Mouse (Mus musculus) heart, postnatal 25 days (tissue): ENCODE measurements around the gene Fn1. TPM values are rescaled to one million over a fixed set of nuclear protein-coding genes. Genes with fewer than 3 reads are reported as not detected.

Source experiments
- DNase-seq: peaks from one replicate; pipeline ENCODE4 v3.0.0; 2022; ENCODE audit warnings: low spot score
- intact Hi-C: fragments of 180-260 bp; cut with DNase I; formaldehyde crosslinking; loops from one replicate; pipeline ENCODE4 v1.15.1; 2025
- total RNA-seq, 2 experiments: library from RNA; stranded (reverse); gene quantifications; 2 replicates each; pipeline ENCODE4 v1.2.3; 2021

The Fn1 gene
- total RNA-seq, 2 experiments from 2014 or later = 87.6 TPM

DNA sequence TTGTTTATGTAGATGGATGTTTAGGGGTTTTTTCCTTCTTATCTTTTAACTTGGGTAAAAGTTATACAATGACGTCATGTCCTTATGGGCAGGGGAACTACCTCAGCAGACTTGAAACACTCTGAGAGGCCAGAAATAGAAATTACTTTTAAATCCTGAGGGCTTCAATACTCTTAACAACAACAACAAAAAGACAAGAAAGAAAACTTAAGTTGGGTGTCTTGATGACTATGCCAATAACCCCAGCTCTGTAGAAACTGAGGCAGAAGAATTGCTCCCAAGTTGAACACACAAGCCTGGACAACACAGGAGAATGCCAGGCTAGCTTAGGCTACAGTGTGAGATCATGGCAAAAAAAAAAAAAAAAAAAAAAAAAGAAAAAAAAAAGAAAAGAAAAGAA is 1.2 kb downstream of the Fn1 start:
- intact Hi-C loops = loop anchor here (5.0 kb wide), 1 partner anchor 95 kb away; the partner anchor contains the start of gene Atic
- DNase-seq = no peak

DNA sequence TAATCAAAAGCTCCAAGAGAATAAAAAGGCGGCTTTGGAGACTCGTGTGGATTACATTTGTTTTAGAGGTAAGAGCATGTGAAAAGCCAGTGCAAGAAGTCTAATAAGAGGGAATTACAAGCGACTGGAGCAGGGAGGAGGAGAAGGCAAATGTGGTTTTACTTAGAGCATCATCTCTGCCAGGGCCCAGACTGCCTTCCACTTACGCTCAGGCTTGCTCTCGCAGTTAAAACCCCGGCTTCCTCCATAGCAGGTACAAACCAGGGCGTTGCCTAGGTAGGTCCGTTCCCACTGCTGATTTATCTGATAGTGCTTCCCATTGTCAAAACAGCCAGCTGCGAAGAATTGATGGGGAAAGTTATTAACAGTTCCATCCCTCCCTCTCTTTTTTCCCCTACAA is 1.7 kb downstream of the Fn1 start:
- DNase-seq = no peak
- intact Hi-C loops = loop anchor here (5.0 kb wide), 1 partner anchor 94 kb away; the partner anchor contains the start of gene Atic

DNA sequence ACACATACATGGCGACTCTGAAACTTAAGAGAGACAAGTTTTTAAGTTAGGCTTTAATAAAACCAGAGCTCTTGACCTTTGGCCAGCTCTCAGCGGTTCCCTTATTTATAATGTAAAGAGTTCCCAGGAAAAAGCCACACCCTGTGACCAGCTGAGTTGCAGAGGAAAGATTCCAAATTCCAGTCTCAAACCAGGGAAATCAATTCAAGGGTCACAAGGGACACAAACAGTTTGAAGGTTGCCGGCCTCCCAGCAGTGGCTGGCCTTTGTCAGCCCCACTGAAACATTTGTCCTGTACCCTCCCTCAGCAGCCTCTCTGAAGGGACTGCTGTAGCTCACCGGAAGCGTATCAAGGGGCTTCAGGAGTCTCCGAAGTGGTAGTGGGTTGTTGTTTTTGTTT is 2.3 kb downstream of the Fn1 start:
- DNase-seq = no peak
- intact Hi-C loops = loop anchor here (5.0 kb wide), 1 partner anchor 93 kb away; the partner anchor contains the start of gene Atic

DNA sequence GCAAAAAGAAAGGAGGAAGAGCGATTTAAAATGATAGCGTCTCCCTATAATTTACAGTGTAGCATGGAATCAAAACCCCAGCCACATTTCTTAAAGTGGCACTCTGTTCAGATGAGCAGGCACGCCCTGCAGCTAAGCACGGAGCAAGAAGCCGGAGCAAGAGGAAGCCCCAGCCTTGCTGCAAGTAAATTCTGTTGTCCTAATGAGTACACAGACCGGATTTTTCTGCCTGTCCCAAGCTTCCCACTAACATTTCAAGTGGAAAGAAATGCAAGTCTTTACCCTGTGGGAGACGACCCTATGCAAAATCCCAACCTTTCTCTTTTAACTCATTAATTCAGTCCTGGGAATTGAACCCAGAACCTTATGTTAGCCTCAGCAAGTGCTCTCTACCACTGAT is 4.8 kb downstream of the Fn1 start:
- intact Hi-C loops = no loop called here

DNA sequence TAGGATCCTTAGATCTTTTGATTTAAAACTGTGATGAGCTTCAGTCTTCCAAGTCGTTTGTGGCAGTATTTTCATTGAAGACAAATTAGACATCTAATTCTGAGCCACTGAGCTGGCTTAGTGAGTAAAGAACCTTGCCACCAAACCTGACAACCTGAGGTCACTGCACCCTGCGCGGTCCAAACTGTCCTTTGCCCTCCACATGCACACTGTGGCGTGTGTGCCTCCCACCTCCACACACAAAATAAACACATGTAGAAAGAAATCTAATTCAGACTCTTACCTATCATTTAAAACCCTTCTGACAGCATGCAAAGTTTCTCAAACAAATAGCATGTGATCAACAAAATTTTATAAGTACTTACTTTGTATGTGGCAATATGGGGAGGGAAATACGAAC is 6.2 kb downstream of the Fn1 start:
- no peak for DNase-seq
- intact Hi-C loops = no loop called here

More for the DNA sequence above, 4.8 kb downstream of the Fn1 start:
- no peak for DNase-seq

DNA sequence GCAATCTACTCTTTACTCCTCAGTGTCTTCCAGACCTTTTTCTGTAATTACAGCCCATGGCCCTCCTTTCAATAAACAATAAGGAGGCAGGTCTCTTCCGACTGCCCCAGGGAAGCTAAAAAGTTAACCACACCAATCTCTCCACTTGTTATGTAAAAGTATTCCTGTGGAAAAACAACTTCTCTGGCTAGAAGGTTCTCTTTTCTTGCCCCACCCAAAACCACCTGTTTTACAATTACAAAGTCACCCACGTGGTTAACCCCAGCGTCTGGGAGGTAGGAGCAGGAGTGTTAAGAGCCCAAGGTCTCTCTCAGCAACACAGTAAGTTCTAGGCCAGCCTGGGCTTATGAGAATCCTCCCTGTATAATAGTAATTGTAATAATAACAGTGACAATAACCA is 7.0 kb downstream of the Fn1 start:
- intact Hi-C loops = no loop called here
- DNase-seq = no peak

DNA sequence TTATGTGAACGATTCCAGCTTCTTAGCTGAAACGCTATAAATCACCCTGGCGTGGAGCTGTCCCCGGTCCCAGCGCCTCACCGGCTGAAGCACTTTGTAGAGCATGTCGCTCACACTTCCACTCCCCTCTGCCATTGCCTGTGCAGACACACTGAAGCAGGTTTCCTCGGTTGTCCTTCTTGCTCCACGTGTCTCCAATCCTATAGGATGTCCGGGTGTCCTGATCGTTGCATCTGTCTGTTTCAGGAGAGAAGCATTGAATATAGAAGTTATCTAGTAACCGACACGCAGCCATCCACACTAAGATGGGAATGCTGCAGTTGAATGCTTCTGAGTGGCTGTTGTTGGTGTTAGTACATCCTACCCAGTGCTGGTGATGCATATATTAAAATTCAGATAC is 7.5 kb downstream of the Fn1 start:
- intact Hi-C loops = no loop called here
- no peak for DNase-seq

DNA sequence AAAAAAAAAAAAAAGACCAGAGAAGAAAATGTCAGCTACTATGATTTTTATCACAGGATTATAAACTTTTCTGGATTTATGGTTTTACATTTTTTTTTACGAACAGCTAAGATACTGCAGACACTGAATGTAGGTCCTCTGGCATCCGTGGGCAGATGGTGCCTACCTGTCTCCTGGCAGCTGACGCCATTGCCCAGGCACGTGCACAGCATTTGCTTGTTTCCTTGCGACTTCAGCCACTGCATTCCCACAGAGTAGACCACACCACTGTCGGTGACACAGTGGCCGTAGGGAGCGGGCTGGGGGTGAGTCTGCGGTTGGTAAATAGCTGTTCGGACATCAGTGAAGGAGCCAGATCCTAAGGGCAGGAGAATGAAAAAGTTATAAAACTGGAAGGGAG is 10.2 kb downstream of the Fn1 start:
- no peak for DNase-seq
- intact Hi-C loops = no loop called here

DNA sequence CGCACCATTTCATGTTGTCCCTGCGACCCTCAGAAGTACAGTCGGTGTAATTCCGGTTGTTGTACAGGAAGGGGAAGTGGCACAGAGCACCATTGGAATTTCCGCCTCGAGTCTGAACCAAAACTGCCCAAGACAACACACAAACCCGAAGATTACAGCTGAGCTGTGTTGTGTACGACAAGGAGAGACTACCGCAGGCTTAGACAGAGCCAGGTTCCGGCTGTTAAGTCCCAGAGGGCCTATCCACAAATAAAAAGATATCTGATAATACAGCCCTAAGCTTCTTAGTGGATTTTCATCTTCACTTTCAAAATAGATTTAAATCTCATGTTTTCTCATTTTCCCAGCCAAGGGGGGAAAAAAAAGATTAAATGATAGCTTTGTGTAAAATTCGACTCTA is 11.8 kb downstream of the Fn1 start:
- no peak for DNase-seq
- intact Hi-C loops = no loop called here

DNA sequence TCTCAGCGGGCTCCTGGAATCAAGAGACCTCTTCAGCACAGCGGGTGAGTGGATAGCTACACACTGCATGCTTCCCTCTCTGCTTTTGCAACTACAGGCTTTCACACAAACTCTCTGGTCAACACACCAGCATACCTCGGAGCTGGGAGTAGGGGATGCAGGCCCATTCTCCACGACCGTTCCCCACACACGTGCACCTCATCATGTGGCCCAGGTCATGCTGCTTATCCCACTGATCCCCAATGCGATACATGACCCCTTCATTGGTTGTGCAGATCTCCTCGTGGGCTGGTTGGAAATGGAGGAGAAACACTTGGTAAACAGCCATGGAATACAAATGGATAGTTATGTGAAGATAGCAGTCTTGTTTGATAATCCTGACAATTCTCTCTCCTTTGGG is 12.8 kb downstream of the Fn1 start:
- no peak for DNase-seq
- intact Hi-C loops = no loop called here

DNA sequence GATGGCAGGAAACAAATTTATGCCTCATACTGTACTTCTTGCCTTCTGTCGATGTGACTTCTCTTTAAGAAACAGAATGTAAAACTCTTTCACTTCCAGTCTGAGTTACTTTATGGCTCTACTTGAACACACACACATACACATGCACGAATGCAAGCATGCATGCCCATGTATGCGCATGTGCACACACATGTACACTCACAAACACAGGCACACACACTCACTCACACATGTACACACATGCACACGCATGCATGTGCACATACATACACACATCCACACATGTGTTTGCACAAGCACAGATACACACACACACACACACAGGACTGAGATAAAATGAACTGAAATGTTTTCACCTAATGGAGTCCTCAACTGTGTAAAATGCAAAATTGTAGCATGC is 16.3 kb downstream of the Fn1 start:
- intact Hi-C loops = no loop called here
- no peak for DNase-seq

DNA sequence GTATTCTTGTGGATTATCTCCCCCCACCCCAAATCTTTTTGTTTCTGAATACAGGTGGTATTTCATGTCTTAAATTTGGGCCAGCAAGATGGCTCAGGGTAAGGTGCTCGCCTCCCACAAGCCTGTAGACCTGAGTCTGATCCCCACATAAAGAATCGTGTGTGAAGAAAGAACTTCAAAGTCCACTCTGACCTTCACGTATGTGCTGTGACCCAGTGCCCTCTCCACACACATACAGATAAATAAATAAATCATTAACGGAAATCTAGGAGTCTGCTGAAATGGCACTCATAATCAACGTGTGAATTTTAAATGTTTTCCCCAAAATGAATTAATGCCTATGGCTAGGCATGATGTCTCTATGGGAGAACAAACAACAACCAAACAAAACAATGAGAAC is 16.9 kb downstream of the Fn1 start:
- intact Hi-C loops = no loop called here
- DNase-seq = no peak

DNA sequence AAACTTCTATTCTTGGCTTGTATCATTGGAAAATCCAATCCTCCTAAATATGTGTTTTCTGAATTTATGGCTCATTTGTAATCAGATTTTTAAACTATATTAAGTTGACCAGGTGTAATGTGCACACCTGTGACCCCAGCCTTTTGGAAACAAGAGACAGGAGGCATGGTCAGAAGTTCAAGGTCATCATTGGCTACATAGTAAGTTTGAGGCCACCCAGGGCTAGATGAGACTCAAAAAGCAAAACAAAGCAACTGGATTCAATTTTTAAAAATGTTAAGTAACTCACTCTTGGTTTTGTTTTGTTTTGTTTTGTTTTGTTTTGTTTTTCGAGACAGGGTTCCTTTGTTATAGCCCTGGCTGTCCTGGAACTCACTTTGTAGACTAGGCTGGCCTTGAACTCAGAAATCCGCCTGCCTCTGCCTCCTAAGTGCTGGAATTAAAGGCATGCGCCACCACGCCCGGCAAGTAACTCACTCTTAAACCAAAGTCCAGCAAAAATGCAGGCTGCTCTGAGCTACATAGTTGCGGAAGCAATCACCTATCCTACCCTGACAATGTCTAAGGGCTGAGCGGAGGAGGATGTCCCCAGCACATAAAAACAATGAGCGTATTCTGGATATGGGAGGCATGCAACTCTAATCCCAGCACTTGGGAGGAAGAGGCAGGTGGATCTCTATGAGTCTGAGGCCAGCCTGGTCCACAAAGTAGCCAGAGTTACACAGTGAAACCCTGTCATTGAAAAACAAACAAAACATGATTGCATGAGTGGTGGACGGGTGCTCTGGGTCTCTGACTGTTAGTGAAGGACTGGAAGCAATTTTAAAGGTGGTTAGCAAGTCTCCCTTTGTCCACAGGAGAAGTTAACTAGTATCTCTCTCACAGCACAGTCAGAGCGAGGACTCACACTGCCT is 17.6 kb downstream of the Fn1 start:
- no peak for DNase-seq
- intact Hi-C loops = no loop called here

DNA sequence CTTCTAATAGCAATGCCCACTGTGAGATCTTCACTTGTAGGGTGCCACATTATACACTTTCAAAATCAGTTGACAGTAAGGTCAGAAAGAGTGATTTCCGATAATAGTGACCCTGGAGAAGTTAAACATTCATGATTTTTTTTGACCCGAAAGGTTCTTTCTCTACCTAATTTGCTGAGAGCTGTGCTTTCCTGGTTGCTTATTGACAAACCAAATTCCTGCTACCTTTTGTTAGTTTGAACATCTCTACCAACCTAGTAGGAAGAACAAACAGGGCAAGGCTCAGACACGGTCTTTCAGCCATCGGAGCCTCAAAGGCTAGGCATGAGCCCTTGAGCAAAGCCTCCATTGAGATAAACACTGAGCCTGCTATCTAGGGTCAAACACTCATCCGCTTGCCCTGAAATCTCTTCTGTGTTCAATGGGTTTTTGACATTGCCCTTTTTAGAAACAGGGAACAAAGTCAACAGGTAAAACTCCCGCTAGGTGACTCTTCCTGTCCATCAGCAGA is 18.5 kb downstream of the Fn1 start:
- intact Hi-C loops = no loop called here

DNA sequence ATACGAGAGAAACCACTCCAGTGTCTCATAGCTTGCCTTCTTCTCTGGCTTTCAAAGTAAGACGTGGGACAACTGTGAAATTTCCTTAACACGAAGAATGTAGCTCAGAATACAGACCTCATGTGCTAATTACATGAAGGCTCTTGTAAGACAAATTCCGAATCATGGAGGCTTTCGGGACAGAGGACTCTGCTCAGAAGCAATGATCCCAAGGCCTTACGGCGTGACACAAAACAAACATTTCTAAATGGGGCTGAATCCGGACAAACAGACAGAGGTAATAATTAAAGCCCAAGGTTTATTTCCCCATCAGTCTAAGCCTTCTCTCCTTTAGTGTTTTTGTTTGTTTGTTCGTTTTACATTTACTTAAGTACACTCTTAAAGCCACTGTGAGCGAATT is 20.6 kb downstream of the Fn1 start:
- no peak for DNase-seq
- intact Hi-C loops = no loop called here

More for the DNA sequence above, 18.5 kb downstream of the Fn1 start:
- no peak for DNase-seq

DNA sequence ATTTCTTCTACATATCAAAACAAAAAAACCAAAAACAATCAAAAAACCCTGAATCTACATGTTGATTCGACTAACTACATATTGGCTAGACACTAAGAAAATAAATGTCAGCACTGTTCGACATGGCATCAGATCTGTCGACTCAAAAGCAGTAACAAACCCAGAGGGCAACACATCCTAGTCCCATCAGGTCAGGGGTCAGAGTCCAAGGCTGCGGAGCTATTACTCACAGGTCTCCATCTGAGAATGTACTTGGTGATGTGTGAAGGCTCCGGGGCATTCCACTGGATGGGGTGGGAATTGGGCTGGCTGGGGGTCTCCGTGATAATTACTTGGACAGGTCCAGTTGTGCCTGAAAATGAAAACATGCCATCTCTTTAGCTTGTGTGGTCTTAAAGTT is 21.2 kb downstream of the Fn1 start:
- no peak for DNase-seq
- intact Hi-C loops = no loop called here

DNA sequence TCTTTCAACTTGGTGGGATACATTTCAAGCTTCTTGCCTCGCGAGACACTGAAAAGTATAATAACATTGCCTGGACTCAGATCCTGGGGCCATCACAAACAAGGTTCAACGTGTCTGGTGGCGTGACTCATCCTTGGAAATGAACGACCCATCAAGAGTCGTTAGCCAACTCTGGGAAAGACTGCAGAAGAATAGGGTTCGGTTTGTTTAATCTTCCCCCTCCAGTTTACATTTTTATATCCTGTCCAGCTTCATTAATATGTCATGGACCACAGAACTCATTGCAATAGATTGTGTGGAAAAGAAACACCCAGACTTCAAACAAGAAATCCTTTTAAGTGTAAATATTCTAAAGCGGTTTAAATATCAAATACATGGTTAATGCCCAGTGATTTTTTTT is 22.8 kb downstream of the Fn1 start:
- intact Hi-C loops = no loop called here

DNA sequence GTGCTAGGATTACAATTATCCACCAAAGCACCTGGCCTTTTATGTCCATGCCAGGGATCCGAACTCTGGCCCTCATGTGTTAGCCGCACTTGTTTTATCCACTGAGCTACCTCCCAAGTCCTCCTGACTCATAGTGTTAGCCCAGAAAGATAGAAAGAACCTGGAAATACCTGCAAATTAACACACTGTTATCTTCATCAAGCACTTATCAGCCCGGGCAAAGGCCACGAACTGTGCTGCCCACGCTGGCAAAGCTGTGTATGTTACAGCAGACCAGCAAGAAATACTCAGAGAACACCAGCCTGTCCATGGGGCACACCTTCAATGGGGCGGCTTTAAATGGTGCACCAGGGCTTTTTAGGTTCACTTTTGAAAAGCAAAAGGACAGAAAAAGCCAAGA is 29.4 kb downstream of the Fn1 start:
- DNase-seq = no peak
- intact Hi-C loops = no loop called here

More for the DNA sequence above, 22.8 kb downstream of the Fn1 start:
- no peak for DNase-seq

DNA sequence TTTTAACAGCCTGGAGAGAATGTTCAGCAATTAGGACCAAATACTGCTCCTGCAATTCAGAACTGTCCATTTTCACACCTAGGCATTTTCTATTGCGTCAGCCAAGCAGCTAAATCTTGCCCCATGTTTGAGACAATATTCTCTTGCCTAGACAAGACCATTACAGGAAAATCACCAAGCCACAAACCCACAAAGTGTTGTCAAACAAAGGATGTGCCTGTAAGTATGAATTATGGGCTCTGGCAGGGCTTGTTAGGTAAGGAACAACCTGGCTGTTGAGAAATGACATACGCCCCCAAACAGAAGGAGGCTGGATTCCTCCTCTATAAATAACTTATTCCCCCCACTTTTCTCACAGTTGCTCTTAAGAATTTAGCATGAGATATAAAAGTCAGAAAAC is 31.5 kb downstream of the Fn1 start:
- no peak for DNase-seq
- intact Hi-C loops = no loop called here

DNA sequence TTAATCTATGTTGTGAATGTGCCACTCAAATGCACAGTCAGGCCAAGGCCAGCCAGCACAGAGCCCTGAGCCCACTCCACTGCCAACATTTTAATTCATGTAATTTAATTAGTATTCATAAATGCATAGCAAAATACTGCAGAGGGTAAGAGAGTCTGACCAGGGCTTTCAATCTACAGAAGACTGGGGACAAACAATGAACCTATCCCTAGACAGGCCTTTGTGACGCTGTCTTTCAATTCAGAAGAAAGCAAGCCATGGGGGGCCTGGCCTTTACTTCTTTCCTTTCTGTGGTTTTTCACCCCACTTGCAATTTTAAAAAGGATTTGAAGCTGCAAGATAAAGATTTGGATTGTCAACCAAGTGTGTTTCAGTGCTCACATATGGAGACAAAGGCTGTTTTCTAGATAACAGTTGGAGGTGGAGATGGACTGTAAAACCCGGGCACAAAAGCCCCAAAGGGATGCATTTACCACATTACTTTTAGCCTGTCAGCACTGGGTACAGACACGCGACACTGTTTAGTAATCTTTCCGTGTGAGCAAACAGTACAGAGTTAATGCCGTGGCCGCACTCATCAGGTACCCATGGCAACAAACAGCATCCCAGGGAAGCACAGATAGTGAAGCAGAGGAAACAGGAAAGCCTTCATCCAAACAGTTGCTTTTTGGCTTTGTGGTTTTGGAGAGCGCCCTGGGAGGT is 38.3 kb downstream of the Fn1 start:
- intact Hi-C loops = no loop called here
- no peak for DNase-seq

DNA sequence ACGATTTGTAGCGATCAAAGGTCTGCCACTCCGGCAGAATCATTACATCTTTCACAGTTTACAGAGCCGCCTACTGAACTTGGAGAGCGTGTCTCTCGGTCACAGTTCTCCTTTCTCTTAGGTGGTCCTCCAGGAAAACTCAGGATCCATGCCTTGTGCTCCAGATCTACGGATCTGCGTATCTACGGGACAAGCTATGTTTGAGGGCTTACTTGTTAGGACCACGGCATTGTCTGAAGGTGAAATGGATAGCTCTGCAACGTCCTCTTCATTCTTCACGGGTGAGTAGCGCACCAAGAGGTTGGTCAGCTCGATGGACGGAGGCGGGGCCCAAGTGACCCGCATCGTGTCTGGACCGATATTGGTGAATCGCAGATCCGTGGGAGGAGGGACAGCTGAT is 40.7 kb downstream of the Fn1 start:
- intact Hi-C loops = no loop called here
- no peak for DNase-seq
